Mouse (Mus musculus) right cerebral cortex, postnatal 36 days (tissue): ENCODE measurements around the gene Prrx1.

ENCODE experiments used
- DNase-seq, 2 experiments: peaks; one replicate each; pipeline ENCODE4 v3.0.0; 2022; ENCODE audit warnings: low spot score in 2 of 2, mixed read lengths in 1 of 2

Prrx1 gene

GRCm38 (mm10) chr1:163273132-163273531, 40.4 kb downstream of the Prrx1 start:
- DNase-seq = no peak

DNA sequence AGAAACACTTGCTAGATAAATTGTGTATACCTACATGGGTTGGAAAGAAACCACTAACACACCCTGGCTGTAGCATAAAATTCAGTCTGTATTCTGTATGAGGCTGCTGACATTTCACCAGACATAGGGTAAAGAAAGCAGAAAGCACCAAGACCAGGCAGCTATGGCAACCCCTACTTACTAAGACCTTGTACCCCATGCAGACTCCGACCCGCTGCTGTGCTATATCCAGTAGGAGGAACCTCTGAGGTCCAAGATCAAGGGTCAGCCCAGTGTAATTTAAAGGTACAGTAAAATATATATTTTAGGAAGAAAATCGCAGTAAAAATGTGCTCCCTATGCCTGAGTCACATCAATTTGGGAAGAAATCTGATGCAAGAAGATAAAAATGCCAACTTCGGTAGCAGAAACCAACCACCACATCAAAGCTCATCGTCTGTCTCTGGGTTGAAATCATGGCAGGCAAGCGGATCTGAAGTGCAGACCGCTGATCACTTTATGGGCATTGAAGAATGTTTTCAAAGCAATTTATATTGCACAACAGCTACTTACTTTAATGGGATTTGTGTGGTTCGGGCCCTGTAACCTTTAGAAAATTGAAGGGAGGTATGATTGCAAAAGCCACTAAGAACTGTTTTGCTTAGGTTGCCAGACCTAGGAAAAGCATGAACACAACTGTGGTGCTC, 46.5 kb downstream of the Prrx1 start:
- no peak for DNase-seq

GRCm38 (mm10) chr1:163257298-163257697, 56.2 kb downstream of the Prrx1 start:
- no peak for DNase-seq

DNA sequence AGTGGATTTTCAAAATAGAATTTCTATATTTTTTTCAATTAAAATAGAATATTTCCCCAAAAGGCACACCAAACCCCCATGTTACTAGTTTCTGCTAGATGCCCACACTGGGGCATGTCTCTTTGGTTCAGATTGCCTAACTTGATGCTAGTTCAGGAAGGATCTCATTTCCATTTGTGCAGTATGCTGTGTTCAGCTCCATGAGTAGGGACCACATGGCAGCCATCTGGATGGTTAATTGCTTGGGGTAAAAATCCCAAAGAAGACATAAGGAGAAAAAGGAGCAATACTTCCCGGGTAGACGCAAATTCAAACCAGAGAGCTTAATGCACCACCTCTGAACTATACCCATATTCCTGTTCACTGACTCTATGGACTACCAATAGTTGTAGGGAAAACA, 57.6 kb downstream of the Prrx1 start:
- DNase-seq = no peak

DNA sequence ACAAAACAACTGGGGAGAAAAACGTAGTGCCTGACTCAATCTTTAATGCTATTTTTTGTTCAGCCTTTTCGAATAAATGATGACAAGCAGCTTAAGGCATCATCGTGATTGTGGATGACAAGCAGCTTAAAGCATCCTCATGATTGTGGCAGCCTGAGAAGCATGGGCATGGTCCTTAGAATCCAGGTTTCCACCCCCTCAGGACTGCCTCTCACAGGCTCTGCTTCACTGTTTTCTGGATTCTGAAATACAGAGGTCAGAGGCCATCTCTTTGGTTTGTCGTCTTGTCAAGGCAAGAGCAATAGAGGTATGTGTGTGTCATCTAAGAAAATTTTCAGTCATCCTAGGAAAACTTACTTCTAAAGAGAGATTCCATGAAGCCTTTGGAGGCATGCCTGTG, 60.7 kb downstream of the Prrx1 start:
- DNase-seq = no peak

DNA sequence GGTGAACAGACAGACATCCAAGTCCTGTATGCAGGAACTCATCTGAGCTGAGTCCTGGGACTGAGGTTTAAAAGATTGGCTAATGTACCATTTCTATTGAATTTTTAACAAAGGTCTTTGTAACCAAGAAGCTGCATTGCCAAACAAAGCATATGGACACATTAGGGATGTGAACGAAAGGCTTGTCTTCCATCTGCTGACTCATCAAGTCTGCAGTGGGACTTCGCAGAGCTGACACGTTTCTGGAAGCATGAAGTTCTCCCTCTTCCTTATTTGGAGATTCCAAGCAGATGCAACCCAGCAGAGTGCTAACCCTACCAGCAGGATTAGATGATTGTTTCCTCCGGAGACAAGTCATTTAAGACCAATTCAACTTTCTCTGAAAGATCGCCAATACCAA, 61.2 kb downstream of the Prrx1 start:
- DNase-seq = peak in 1 of 2 experiments; percentile 2

- DNase-seq = no peak
These were observed 61.7 kb downstream of the Prrx1 start for GRCm38 (mm10) chr1:163251766-163252165.

DNA sequence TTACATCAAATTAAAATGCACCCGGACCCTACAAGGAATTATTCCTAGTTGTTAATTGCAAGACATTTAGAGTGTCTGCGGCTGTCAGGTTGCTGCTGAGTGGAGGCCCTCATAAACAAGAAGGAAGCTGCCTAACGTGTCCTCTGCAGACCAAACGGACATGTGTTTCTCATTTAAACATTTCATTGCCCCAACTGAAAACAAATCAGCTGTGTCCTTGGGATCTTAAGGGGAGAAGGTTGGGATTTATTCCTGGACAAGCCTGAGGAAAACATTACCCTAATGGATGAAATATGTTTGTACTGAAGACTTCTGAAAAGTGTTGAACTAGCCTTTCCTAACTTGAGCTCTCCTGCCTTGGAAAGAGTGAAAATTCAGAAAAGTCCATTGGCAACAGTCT, 74.6 kb downstream of the Prrx1 start:
- DNase-seq = no peak

GRCm38 (mm10) chr1:163231230-163231629, 82.3 kb downstream of the Prrx1 start:
- DNase-seq = no peak

GRCm38 (mm10) chr1:163226271-163226670, 87.2 kb downstream of the Prrx1 start:
- DNase-seq = no peak

DNA sequence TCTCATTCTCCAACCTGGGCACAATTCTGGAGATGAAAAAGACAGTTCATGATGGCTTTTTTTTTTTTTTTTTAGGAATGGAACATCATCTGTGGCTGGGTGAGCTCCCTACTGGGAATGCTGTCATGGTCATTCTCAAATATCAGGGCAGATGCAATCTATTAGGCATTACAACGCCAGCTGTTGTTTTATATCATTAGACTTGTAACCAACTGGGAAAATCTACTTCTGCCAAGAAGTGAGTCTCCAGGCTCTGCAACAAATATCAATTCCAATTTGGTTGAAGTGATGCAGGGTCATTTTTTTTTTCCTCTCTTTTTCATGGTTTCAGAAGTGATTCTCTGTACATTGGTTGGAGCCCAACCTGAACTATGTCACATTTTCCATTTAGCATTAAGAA, 91.7 kb downstream of the Prrx1 start:
- DNase-seq = no peak

- no peak for DNase-seq
These were observed 104.3 kb downstream of the Prrx1 start for GRCm38 (mm10) chr1:163208919-163209867.

DNA sequence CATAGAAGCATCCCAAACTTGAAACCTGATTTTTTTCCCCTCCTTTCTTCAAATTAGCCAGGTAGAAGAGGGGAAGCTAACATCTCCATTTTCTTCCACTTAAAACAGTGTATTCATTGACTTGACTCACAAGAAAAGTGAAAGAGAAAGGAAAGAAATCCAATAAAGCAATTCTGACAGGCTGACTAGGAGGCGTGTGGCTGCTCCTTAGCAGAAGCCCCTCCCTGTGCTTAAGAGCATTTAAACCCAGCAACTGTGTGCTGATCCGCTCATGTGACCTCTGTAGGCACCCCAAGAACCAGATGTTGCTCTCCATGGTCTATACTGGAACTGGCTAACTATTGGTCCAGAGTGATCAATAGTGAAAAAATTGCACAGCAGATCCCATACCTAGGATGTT, 114.7 kb downstream of the Prrx1 start:
- no peak for DNase-seq

DNA sequence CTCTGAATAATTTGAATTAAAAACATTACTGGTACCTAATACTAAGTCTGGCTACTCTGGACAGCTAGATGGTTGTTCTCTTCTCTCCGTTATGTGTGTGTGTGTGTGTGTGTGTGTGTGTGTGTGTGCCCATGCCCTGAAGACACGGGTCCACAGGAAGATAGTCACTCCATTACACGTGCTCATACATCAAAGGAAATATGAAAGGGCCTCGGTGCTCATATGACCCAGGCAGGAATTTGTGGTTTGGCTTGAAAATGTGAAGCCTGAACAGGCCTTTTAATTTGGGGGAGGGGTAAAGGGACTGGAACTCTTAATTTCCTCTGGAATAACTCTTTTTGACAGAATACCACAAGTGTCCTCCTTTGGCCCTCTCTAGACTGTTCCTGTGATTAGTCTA, 115.5 kb downstream of the Prrx1 start:
- DNase-seq = no peak
